Mouse (Mus musculus) brain, adult 2 months (tissue): ENCODE measurements around the gene Krtap3-3.
"Not testable (repeated sequence)": the region's sequence is repeated elsewhere in the genome, so short reads cannot be mapped to it uniquely, and the experiment has no call there.

Source experiments
- DNase-seq: peaks from one replicate; pipeline ENCODE4 v3.0.0; 2011; ENCODE audit warnings: low read depth, low spot score

The Krtap3-3 gene

DNA sequence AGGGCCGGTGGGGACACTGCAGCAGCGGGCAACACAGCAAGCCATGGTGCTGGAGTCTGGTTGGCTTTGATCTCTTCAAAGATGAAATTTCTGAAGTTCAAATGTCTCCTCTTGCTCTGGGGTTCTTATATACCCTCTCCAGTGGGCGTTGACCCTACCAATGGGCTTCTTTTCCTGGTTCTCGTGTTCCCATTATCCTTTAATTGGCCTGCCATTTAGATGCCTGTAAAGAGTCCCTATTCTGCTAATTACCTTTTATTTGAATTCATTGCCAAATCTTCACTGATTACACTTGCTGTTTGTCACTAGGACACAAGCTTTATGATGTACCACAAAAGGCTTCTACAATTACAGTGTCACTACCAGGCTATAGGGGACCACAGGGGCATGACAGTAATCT, at the start of gene Krtap3-3:
Krtap3-3 (minus strand) TSS at position 101 of the 400 bp plus-strand sequence.
- no peak for DNase-seq

DNA sequence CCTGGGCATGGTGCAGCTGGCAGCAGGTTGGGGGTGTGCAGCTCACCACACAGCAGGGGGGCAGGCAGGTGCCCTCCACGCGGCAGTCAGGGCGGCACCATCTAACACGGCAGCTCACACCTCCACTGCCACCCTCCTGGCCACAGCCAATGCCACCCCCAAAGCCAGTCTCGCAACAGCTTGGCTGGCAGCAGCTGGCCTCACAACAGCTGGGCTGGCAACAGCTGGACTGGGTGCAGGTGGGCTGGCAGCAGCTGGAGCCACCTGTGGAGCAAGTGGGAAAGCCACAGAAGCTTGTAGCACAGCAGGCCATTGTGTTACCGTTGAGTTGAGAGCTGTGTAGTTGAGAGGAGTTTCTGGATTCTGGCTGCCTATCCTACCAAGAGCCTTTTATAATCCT, 47.1 kb upstream of the Krtap3-3 start, which contains the start of gene Krtap9-3:
Krtap9-3 (minus strand) TSS at position 364 of the 400 bp plus-strand sequence.
- not testable (repeated sequence) for DNase-seq

DNA sequence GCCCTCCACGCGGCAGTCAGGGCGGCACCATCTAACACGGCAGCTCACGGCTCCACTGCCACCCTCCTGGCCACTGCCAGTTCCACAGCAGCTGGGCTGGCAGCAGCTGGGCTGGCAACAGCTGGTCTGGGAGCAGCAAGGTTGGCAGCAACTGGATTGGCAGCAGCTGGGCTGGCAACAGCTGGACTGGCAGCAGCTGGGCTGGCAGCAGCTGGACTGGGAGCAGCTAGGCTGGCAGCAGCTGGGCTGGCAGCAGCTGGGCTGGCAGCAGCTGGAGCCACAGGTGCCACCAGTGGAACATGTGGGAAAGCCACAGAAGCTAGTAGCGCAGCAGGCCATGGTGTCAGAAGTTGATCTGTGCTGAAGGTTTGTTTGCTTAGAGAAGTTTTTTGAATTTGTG, 40.3 kb upstream of the Krtap3-3 start, which contains the start of gene Krtap1-3:
Krtap1-3 (minus strand) TSS at position 359 of the 400 bp plus-strand sequence.
- no peak for DNase-seq

DNA sequence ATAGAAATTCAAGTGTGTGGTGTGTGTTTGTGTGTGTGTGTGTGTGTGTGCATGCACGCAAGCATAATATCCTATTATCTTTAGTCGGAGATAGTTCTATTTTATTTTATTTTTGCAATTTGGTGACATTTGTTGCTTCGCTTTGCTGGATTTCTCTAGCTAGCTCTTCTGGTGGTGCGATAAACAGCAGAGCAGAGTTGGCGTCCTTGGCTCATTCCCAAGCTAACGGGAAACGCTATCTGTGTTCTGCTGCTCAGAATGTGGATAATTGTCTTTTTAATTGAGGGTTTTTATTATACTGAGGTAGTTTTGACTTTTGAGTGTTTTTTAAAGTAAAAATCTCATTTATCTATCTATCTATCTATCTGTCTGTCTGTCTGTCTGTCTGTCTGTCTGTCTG, 34.4 kb upstream of the Krtap3-3 start:
- peak; percentile 80 for DNase-seq

DNA sequence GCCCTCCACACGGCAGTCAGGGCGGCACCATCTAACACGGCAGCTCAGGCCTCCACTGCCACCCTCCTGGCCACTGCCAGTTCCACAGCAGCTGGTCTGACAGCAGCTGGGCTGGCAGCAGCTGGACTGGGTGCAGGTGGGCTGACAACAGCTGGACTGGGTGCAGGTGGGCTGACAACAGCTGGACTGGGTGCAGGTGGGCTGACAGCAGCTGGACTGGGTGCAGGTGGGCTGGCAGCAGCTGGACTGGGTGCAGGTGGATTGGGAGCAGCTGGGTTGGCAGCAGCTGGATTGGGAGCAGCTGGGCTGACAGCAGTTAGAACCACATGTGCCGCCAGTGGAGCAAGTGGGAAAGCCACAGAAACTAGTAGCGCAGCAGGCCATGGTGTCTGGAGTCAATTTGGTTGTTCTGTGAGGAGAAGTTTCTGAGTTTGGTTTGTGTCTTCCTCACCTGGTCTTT, 32.6 kb upstream of the Krtap3-3 start, which contains the start of gene Krtap1-4:
Krtap1-4 (minus strand) TSS at position 410 of the 460 bp plus-strand sequence.
- no peak for DNase-seq

DNA sequence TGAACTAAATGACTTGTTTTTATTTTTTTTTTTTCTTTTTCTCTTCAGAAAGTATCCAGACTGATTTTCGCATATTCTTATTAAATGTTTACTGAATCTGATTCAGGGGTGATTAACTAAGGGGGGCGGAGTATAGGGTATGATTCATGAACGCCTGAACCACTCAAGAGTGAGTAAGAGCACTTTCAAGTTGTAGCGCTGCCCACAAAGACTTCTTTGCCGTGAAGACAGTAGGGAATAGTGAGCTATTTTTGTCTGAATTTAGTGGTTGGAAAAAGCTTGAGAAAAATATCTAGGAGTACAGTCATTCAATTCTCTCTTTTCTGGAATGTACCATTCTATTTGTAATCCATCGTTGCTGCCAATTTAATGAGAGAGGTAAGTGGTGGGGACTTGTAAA, 30.9 kb upstream of the Krtap3-3 start:
- peak; percentile 79 for DNase-seq

DNA sequence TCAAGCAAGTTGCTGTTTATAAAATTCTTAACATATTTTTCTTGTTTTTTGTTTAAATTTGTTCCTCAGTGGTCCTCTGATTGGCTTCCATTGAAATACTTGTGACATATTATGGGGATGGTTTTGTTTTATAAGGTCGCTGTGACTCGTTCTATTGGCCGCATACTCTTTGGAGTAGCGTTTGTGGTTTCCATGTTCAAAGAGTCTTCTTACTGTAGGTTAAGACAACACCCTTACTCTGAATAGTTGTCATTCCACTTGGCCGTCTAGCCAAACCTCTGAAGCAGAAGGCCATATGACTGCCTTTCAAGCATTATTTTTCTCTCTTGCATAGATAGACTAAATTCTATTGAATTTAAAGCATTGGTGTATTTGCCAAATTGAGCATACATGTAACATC, 30.4 kb upstream of the Krtap3-3 start:
- no peak for DNase-seq

DNA sequence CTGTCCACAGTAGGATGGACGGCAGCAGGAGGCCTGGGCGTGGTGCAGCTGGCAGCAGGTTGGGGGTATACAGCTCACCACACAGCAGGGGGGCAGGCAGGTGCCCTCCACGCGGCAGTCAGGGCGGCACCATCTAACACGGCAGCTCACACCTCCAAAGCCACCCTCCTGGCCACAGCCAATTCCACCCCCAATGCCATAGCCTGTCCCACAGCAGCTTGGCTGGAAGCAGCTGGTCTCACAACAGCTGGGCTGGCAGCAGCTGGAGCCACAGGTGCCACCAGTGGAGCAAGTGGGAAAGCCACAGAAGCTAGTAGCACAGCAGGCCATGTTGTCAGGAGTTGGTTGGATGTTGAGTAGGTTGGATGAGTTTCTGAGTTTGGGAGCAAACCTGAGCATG, 30.0 kb upstream of the Krtap3-3 start, which contains the start of gene Krtap1-5:
Krtap1-5 (minus strand) TSS at position 381 of the 400 bp plus-strand sequence.
- no peak for DNase-seq

DNA sequence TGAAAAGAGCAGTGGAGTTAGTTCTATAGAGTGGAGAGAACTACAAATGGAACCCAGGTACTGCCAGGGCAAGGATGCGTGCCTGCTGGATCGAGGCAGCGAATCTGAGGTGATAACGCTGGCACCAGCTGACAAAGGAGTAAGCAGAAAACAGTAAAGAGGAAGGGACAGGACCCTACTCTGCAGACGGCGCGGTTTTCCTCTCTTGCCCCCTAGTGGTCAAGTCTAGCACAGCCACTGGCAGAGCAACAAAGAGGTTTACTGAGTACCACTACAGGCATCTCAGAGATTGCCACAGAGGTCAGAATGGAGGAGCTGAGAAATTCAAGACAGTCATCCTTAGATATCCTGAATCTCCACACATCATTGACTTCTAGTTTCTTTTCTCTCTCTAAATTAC, 23.4 kb upstream of the Krtap3-3 start:
- peak; percentile 69 for DNase-seq

DNA sequence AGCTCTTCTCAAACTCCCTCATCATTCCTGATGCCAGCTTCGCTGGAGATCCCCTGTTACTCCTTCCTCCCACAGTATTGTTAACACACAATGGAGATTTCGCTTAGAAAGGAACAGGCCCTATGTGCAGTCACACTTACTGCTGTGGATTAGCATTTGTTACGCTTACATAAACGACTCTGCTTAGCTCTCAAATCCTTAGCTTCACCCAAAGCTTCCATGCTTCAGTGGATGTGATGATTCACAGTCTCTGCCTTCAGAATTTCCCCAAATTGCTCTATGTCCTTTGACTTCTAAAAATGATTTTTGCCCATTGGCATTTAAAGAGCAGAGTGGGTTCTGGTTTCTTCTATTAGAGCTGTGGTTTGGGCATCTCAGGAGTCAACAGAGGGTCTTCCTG, 22.5 kb upstream of the Krtap3-3 start:
- peak; percentile 74 for DNase-seq

DNA sequence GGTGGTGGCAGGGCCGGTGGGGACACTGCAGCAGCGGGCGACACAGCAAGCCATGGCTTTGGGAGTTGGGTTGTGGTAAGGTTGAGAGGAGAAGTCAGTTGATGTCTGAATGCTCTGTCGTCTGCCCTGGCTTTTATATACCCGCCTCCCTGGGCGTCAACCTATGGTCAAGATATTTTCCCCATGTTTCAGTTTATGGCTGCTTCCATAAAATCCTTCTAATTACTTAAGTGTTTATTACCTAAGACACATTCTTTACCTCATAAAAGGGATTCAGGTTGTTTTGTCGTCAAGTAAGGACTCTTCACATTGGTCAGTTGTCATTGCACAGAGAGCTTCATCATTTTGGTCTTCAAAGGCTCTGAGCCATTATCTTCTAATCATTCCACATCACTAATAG, 15.9 kb upstream of the Krtap3-3 start, which contains the start of gene Krtap3-1:
Krtap3-1 (minus strand) TSS at position 101 of the 400 bp plus-strand sequence.
- DNase-seq = no peak

DNA sequence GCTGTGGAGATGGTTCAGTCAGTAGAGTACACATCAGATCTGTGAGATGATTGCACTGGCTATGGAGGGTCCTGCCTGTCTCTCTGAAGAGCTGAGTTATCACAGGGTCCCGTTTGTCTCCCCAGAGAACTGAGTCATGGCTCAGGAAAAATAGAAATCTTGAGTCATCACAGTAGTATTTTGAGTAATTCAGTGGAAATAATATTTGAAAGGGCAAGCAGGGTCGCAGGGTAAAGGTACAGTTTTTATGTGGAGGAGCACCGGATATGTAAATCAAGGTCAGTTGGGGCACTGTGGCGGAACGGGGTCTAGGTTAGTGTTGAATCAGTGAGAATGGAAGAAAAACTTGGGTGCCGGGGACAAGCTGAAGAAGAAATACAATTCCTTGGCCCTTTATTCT, 11.9 kb upstream of the Krtap3-3 start:
- DNase-seq = no peak

DNA sequence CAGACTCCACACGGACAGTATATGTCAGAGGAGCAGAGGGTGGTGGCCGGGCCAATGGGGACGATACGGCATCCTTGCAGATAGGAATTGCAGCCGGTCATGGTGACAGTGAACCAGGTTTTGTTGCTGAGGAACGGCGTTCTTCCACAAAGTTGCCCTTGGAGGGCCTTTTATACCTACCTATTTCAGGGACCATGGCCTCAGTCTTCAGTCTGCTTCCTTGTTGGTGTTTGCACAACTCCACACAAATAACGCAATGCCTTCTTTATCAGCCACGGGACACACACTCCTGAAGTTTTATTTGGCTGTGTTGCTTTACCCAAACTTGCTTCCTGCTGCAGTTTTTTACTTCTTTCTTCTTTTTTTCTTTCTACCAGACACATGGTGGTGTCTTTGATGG, 8.7 kb upstream of the Krtap3-3 start, which contains the start of gene Gm11939:
Gm11939 (minus strand) TSS at position 101 of the 400 bp plus-strand sequence.
- no peak for DNase-seq

DNA sequence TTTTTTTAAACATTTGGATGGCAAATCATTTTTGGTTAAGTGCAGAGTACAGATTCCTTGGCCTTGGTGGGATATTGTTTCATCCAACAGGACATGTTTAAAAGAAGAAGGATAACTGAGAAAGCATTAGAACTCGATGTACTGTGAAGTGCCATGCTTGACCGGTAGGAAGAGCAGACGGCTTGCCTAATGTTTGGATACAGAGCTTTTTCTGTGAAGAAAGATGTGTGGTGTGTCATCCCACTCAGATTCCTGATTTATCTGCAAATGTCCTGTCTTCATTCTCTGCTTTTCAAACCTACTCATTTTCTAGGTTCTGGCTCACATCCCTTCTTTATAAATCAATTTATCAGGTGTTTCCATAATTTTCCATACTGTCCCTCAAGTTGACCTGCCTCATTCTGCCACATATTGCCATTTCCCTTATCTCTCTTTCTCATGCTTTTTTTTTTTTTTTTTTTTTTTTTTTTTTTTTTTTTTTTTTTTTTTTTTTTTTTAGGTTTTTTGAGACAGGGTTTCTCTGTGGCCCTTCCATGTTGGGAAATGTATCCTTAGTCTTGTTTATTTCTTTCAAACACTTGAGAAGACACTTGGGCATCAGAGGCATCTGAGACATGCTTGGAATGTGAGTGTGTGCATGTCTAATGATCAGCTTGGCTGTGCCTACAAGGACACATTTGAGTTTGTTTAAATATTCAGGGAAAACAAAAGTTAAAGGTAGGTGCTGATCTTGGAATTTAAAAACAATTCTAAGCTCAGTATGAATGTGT, 7.5 kb upstream of the Krtap3-3 start:
- peak; percentile 60 for DNase-seq

DNA sequence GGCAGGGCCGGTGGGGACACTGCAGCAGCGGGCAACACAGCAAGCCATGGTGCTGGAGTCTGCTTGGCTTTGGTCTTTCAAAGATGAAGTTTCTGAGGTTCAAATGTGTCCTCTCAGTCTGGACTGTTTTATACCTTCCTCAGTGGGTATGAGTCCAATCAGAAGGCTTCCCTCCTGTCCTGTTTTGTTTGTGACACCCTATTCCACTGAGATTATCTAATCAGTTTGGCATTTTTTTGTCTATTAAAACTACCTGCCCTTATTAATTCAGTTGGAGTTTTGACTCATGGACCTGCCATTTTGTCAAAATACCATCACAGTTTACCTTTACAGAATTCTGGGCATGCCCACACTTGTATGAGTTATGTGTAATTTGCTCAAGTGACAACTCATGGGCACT, 6.1 kb upstream of the Krtap3-3 start, which contains the start of gene Krtap3-2:
Krtap3-2 (minus strand) TSS at position 101 of the 400 bp plus-strand sequence.
- DNase-seq = no peak

DNA sequence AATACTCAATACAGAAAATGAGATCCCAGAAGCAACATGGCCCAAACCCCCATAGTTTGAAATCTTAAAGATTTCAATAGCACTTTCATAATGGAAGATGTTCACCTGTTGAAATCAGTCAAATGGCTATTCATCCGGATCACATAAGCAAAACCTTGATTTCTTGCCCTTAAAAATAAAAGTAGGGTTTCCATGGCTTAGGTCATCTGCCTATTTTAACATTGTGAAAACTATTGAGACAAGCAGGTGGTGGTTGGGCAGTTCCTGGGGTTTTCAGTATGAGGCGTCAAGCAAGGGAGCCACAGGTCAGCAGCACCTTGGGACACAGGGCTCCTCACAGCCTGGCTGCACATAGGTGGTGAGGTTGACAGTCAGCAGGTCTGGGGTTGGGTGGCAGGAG, 5.5 kb upstream of the Krtap3-3 start:
- no peak for DNase-seq

DNA sequence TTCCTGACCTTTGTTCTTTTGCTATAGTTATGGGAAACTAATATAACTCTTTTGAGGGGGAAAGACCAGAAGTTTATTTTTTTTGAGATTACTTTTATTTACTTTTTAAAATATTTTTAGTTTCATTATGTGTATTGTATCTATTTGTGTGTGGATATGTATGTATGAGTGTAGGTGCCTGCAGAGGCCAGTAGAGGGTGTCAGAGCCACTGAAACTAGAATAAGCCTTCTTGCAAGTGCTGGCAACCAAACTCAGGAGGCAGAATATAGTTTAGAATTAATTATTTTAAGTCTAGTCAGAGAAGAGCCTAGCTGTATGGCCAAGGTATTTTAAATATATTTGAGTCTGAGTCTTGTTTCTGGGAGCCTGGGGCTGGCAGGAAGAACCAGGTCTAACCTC, 2.8 kb downstream of the Krtap3-3 start:
- no peak for DNase-seq

DNA sequence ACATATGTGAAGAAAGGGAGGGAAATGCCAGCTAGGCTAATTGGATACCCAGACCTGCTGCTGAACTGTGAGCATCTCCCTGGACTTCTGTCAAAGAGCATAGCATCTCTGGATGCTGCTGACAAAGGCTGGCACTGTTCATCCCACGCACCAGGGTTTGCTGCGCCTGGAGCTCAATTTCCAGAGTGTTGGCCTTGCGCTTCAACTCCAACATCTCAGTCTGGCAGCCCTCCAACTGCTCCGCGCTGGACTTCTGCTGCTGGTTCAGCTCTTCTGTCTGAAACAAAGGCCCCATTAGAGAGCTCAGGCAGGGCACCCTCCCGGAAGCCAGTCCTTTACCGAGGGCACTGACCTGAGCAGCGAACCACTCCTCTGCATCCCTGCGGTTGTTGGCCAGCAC, 10.9 kb downstream of the Krtap3-3 start:
- peak; percentile 88 for DNase-seq

DNA sequence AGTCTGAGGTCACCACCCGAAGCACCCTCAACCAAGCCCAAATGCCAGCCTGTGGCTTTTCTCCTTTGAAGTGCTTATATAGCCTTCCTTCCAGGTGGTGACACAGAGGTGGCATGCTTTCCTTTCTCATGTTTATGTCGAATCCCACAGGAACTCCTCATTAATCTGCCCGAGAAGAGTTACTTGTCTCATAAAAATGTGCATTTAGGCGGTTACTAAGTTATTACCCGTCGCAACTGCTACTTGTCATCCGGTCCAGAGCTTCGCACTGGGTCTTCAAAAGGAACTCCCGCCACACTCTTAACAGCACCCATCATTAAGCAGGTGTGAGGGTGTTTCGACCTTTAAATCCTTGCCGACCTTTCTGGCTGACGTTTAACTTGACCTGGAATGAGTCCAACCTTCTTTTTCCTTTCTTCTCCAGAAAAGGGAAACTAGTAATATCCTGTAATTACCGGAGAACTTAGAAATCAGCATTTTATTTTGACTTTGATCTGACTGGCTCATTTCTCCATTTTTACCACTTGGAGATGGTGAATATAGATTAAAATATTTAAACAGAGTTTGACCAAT, 29.3 kb downstream of the Krtap3-3 start, which contains the start of gene Krt39:
Krt39 (minus strand) TSS at position 51 of the 573 bp plus-strand sequence.
- DNase-seq = no peak

DNA sequence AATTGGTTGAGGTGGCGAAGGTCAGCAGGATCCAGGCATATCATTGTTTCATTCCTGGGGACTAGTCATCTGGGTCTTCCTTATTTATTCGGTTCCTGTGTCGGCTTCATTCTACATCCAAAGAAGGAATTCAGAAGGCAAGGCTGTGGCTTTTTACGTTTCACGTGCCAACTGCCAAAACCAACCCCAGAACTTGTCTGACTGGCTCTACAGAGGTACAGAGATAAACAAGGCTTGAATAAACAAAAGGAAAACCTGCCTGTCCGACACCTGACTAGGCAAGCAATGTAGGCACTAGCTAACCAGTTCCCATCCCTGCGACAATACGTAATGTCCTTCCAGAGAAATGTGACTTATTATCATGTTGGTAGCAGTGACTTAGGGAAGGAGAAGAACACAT, 36.6 kb downstream of the Krtap3-3 start:
- DNase-seq = no peak
